Mouse (Mus musculus) liver, adult 2 months (tissue): ENCODE data around the gene Pgbd5.

ENCODE experiments used
- CTCF ChIP-seq: fragments of 200-500 bp; IDR thresholded peaks from 2 replicates; pipeline ENCODE4 v1.5.1; 2011; ENCODE audit warnings: low read depth, low read length, control low read depth
- POLR2A ChIP-seq: fragments of 200-500 bp; IDR thresholded peaks from 2 replicates; pipeline ENCODE4 v1.6.1; 2011; ENCODE audit warnings: low read length, control low read depth; ENCODE audit not compliant: insufficient read depth; ENCODE audit errors: extremely low read depth

GRCm38 (mm10) chr8:124393927-124394326, 45.5 kb downstream of the Pgbd5 start:
- peak; percentile 16; the same call in 1 of the 2 replicates for TF ChIP-seq CTCF
- no peak for TF ChIP-seq POLR2A
